Mouse (Mus musculus): Measurements from ENCODE around the gene Hoxc12. TPM values are rescaled to one million over a fixed set of nuclear protein-coding genes. Genes with fewer than 3 reads are reported as not detected.

Gene Hoxc12
- total RNA-seq, 2 experiments from 2014 or later, result not detected

GRCm38 (mm10) chr15:102937036-102937666, 594 bp downstream of the Hoxc12 start:
- DNase-seq (ENCODE audit: low spot score in 2 of 2), result no peak

- DNase-seq (ENCODE audit: low spot score in 2 of 2), result no peak
Measured at GRCm38 (mm10) chr15:102939256-102940155, 2.9 kb downstream of the Hoxc12 start.

- no peak for DNase-seq (ENCODE audit: low spot score in 2 of 2)
Measured at GRCm38 (mm10) chr15:102942739-102943467, 6.3 kb downstream of the Hoxc12 start.

- DNase-seq (ENCODE audit: low spot score in 2 of 2), result no peak
Measured at GRCm38 (mm10) chr15:102943468-102943813, 6.9 kb downstream of the Hoxc12 start.

GRCm38 (mm10) chr15:102945185-102946077, 8.9 kb downstream of the Hoxc12 start:
- no peak for DNase-seq (ENCODE audit: low spot score in 2 of 2)

- no peak for DNase-seq (ENCODE audit: low spot score in 2 of 2)
Measured at GRCm38 (mm10) chr15:102947276-102947675, 10.7 kb downstream of the Hoxc12 start.

- DNase-seq (ENCODE audit: low spot score in 2 of 2), result no peak
Measured at GRCm38 (mm10) chr15:102948842-102949241, 12.3 kb downstream of the Hoxc12 start.

GRCm38 (mm10) chr15:102949696-102950095, 13.1 kb downstream of the Hoxc12 start:
- DNase-seq (ENCODE audit: low spot score in 2 of 2), result no peak

- DNase-seq (ENCODE audit: low spot score in 2 of 2), result no peak
Measured at GRCm38 (mm10) chr15:102950877-102951276, 14.3 kb downstream of the Hoxc12 start.

GRCm38 (mm10) chr15:102953561-102953960, 17.0 kb downstream of the Hoxc12 start:
- no peak for DNase-seq (ENCODE audit: low spot score in 2 of 2)

- DNase-seq (ENCODE audit: low spot score in 2 of 2), result no peak
Measured at GRCm38 (mm10) chr15:102954192-102955006, 17.8 kb downstream of the Hoxc12 start, which contains the start of gene Hoxc11. Hoxc11 (plus strand) TSS chr15:102954427.

- DNase-seq (ENCODE audit: low spot score in 2 of 2), result no peak
Measured at GRCm38 (mm10) chr15:102955007-102955382, 18.4 kb downstream of the Hoxc12 start.

- DNase-seq (ENCODE audit: low spot score in 2 of 2), result no peak
Measured at GRCm38 (mm10) chr15:102955833-102956640, 19.5 kb downstream of the Hoxc12 start.

- no peak for DNase-seq (ENCODE audit: low spot score in 2 of 2)
Measured at GRCm38 (mm10) chr15:102956906-102957305, 20.3 kb downstream of the Hoxc12 start.

GRCm38 (mm10) chr15:102959663-102960191, 23.2 kb downstream of the Hoxc12 start:
- DNase-seq (ENCODE audit: low spot score in 2 of 2), result no peak

- no peak for DNase-seq (ENCODE audit: low spot score in 2 of 2)
Measured at GRCm38 (mm10) chr15:102961728-102962127, 25.2 kb downstream of the Hoxc12 start.

- no peak for DNase-seq (ENCODE audit: low spot score in 2 of 2)
Measured at GRCm38 (mm10) chr15:102962492-102962891, 25.9 kb downstream of the Hoxc12 start.

- no peak for DNase-seq (ENCODE audit: low spot score in 2 of 2)
Measured at GRCm38 (mm10) chr15:102963259-102963658, 26.7 kb downstream of the Hoxc12 start.

Measured in adrenal gland, postnatal 4 days (tissue).